Mouse (Mus musculus) kidney, adult 18-20 months (tissue): Measurements from ENCODE around the gene Fam25c.
A peak's percentile ranks its signal among the peaks of the same experiment; 100 is the strongest.
"Not testable (repeated sequence)": the region's sequence is repeated elsewhere in the genome, so short reads cannot be mapped to it uniquely, and the experiment has no call there.

Source experiments
- DNase-seq: peaks from one replicate; pipeline ENCODE4 v3.0.0; 2021

Fam25c gene

DNA sequence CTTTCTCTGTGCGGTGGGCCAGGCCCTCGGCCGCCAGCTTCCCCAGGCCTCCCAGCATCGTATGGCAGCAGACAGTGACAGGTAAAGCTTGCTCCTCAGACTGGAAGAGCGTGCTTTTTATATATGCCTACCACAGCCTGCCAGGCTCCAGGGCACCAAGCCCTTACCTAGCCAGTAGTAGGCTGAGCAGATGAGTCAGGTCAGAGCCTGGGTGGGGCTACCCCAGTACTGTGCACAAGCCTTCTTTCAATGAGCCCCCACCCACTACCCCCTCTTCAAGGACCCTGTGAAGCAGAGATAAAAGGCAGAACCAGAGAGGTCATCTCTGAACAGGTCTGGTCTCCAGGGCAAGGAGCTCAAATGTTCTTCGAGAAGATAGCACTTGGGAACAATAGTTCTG lies at the start of gene Fam25c:
Fam25c (minus strand) TSS at position 133 of the 400 bp plus-strand sequence.
- DNase-seq: no peak

DNA sequence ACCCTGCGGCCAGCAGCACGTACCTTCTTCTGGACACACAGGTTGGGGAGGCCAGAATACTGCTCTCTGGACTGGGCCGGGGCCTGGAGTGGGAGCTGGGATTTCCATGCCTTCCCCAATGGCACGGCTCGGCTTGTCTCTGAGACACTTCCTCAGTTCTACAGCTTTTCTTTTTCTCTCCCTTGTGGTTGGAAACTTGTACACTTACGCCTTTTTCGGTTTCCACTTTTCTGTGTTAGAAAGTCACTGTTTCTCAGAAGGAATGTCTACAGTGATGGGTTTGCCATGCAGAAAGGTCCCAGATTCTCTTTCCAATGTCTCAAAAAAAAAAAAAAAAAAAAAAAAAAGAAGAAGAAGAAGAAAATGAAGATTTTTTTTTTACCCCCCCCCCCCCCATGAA lies 48.2 kb upstream of the Fam25c start:
- DNase-seq: no peak

DNA sequence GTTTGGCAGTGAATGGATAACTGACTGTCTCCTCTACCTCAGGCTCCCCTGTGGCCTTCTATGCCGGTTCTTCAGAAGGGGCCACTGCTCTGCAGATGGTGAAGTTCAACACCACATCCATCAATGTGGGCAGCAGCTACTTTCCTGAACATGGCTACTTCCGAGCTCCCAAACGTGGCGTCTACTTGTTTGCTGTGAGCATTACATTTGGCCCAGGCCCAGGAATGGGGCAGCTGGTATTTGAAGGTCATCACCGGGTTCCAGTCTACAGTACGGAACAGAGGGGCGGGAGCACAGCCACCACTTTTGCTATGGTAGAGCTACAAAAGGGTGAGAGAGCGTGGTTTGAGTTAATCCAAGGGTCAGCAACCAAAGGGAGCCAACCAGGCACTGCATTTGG lies 47.6 kb upstream of the Fam25c start:
- no peak for DNase-seq

DNA sequence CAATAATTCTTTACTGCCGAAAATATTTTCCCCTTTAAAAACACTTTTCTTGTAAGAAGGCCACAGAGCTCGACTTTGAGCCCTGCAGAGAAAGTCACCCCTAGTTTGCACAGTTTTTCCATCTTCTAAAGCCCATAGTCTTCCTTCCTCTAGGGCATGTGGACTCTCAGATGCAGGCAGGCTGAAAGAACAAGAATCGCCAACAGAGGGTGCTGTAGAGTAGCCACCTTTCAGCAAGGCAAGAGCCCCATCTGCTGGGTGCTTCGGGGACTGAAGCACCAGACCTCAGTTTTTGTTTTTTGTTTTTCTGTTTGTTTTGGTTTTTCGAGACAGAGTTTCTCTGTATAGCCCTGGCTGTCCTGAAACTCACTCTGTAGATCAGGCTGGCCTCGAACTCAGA lies 45.9 kb upstream of the Fam25c start:
- peak; percentile 86 for DNase-seq

DNA sequence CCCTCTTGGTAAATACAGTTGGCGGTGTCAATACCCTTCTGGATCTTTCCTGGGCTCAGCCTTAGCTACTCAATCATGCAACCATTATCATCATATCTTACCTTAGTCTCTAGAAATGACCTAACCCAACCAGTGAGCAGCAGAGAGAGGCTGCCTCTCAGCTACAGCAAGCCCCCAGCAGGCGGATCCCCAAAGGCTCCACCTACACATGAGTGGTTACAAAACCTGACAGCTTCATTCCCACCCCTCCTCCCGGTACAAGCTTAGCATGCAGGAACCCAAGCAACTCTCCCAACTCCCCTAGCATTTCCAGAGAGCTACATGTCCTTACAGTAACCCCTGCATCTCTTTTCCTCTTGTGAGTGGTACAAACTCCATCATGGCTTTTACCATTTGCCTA lies 44.8 kb upstream of the Fam25c start:
- DNase-seq: no peak

DNA sequence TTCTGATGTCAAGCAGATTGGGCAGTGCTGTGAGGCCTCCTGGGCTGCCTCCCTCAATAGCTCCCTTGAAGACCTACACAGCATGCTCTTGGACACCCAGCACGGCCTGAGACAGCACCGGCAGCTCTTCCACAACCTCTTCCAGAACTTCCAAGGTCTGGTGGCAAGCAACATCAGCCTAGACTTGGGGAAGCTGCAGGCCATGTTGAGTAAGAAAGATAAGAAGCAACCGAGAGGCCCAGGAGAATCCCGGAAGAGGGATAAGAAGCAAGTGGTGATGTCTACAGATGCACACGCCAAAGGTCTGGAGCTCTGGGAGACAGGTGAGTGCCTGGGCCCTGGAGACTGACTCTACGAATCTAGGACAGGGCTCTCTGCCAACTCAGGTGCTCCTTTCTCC lies 44.1 kb upstream of the Fam25c start:
- DNase-seq: no peak

DNA sequence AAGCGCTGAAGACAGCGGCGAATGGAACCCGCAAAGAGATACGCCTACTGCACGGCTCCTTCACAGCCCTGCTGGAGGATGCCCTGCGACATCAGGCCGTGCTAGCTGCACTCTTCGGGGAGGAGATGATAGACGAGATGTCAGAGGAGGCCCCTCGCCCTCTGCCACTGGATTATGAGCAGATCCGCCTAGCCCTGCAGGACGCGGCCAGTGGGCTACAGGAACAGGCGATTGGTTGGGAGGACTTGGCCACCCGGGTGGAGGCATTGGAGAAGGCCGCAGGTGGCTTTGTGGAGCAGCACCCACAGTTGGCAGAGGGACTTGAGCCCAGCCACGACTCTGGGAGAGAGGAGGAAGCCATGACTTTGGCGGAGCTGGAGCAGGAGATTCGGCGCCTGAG lies 43.7 kb upstream of the Fam25c start:
- no peak for DNase-seq

DNA sequence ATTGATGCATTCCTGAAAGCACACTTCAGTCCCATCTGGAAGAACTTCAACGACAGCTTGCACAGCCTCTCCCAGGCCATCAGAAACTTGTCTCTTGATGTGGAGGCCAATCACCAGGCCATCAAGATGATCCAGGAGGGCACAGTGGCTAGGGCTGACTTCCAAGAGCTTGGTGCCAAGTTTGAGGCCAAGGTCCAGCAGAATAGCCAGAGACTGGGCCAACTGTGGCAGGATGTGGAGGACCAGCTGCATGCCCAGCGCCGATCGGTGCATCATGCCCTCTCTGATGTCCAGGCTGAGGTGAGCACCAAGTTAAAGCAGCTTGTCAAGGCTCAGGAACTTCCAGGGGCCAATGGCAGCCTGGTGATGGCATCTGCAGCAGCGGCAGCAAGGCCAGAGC lies 42.6 kb upstream of the Fam25c start:
- peak; percentile 43 for DNase-seq

DNA sequence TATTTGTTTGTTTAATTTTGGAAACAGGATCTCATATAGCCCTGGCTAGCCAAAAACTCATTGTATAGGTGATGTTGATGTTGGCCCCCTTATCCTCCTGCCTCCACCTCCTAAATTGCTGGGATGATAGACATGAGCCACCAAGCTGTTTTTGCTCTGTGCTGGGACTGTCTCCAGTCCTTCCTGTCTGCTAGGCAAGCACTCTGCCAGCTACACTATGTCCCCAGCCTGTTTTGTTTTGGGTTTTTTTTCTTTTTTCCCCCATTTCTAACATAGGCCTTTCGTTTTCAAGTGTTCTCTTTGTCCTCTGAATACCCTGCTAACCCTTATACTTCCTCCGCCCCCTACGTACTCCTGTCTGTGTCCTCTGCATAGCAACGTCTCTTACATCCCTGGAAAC lies 38.1 kb upstream of the Fam25c start:
- DNase-seq: no peak

DNA sequence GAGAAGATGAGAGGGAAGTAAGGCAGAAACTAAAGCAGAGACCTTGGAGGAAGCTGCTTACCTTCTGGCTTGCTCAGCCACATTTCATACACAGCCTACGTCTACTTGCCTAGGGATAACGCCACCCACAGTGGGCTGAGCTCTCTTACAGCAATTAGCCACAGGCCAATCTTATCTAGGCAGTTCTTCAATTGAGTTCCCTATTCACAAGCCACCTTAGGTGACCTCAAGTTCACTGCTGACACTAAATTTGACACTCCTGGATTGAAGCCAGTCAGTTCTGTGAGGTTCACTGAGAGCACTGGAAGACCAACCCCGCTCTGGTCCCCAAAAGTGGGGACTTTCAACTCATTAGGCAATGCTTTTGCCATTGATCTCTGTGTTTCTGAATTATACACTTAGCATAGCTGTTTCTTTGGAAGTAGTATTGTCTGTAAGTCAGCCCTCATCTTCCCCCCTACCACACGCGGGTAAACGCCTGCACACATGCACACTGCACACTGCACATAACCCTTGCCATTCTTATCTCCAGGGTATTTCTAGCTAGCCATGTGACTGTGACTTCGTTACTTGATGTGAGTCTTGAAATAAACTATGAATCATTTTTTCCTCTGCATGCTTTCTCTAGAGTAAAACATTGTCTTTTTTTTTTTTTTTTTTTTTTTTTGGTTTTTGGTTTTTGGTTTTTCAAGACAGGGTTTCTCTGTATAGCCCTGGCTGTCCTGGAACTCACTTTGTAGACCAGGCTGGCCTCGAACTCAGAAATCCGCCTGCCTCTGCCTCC lies 27.9 kb upstream of the Fam25c start:
- DNase-seq: no peak

DNA sequence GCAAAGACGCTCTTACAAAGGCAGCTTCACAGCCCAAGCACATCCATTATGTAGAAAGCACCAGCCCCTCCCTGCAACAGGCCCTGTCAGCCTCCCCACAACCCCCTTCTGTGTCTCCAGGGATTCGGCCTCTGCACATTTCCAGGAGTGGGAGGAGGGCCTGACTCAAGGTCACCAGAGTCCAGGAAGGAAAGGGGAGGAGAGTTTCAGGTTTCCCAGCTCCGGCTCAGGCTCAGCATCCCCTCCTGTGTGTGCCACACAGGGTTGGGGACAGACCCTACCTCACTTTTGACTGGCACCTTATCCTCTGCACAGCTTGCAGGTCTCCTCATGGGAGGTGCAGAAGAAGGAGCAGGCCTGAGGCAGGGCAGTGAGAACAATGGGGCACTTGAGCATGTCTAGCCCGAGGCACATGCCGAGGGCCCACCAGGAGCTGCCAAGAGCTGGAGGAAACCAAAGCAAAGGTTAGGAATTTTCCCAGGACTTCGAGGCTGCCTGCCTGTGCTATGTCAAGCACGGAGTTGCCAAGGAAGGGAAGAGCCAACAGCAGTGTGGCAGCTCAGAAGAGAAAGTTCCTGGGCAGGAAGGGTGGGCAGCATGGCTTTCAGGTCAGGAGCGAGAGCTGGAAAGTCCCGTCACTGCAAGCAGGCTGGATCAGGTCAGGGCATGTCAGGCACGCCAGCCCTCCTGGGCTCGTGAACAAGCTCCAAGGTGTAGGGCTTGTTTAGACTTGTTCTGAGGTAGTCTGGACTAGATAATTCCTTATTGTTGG lies 23.5 kb upstream of the Fam25c start:
- DNase-seq: peak; percentile 57

DNA sequence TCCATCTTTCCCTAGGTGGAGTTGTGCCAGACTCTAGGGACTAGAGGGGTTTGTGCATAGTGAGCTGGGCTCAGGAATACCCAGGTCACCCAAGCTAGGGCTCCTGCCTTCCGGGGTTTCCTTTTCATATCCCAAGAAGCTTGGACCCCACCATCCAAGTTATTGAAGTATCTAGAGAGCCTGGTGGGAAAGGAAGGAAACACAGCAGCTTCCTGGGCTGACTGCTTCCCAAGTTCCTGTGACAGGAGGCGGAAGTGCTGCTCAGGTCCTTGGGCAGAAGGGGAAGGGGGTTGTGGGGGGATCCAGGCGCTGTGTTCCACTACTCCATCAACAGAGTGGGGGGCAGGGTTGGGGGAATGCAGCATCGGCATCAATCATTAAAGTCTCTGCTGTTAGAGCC lies 21.9 kb upstream of the Fam25c start:
- DNase-seq: no peak

DNA sequence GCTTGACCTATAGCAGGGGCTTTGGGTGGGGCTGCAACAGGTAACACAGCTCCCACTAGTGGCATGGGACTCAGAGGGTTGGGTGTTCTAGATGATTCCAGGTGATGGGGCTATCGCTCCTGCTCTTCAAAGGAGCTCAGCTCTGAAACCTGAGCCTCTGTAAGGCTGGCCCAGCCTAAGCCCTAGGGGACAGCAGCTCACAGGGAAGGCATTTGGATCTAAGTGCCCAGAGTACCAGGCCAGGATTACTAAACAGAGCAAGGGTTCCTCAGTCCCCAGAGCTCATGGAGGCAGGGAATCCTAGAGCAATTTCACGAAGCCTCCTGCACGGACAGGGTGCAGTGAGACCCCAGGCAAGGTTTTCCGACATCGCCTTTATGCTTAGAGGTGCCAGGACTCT lies 20.7 kb upstream of the Fam25c start:
- DNase-seq: no peak

DNA sequence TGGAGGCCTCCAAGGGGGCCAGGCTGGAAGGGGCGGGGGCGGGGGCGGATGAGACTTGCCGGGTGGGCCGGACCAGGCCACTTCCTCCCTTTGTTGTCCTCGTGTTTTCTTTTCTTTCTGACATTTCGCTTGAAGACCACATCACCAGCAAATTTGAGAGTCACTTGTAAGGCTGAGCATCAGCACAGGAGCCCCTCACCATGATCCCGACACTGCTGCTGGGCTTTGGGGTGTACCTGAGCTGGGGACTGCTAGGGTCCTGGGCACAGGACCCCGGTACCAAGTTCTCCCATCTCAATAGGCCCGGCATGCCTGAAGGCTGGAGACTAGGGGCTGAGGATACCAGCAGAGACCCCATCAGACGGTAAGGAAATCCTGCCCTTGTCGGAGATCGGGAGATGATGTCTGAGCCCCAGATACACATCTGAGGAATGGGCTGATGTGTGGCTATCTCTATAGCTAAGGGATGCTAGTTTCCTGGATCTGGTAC lies 20.2 kb upstream of the Fam25c start, which contains the start of gene Mmrn2:
Mmrn2 (plus strand) TSS at position 51 of the 490 bp plus-strand sequence.
- DNase-seq: no peak

DNA sequence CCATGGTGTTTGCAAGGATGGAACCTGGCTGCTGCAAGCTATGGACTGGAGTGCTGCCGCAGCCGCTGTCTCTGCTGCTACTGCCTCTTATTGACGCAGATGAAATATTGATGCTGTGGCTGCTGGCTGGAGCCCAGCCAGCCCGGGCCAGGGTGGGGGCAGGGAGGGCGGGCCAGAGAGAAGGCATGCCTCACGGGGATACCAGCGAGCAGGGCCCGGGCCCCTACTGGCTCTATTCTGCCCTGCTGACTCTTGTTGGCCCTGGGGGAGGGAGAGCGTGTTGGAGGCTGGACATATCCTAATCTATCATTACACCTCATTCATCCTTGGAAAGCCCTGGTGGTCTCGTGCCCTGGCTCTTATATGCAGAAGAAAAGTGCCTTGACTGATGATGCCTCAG lies 19.3 kb upstream of the Fam25c start, which contains the start of gene Sncg:
Sncg (minus strand) TSS at position 213 of the 400 bp plus-strand sequence.
- no peak for DNase-seq

DNA sequence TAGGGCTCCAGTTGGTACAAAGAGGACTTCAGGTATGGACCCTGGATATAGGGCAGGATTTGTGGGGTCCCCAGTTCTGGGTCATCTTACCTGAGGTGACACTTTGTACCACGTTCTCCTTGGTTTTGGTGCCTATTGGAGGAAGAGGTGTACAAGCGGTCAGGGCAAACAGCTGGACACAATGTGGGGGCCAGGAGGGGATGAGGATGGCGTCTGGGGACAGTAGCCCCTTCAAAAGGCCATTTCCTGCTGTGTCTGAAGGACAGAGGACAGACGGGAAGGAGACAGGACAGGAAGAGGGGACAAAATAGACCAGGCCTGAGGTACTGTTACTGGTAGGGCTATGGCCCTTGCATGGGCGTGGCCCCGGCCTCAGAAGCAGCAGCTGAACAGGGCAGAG lies 18.3 kb upstream of the Fam25c start:
- no peak for DNase-seq

DNA sequence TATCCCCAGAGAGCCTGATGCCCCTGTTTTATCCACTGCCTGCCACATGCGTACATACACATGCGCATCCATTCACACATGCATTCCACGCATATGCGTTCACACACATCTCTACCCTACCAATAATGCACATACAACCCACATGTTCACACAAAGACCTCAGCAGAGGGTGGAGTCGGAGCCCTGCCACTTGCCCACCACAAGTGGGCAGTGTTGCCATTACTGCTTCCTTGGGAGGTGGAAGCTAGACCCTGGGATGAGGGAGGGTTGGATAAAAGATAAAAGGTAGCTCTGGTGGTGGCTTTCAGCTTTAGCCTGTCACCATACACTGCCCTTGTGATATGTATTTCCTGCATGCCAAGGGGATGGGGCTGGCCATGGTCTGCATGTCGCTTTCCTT lies 17.4 kb upstream of the Fam25c start:
- DNase-seq: peak; percentile 61

DNA sequence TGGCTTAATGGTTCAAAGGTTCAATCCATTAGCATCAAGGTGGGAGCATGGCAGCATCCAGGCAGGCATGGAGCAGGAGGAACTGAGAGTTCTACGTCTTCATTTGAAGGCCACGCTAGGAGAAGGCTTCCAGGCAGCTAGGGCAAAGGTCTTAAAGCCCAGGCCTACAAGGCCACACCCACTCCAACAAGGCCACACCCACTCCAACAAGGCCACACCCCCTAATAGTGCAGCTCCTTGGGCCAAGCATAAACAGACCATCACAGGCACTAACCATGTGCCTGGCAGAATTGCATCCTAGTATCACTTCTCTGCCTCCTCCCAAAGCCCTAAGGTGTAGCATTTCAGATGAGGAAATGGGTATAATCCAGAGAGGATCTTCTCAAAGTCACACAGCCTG lies 16.5 kb upstream of the Fam25c start:
- no peak for DNase-seq

DNA sequence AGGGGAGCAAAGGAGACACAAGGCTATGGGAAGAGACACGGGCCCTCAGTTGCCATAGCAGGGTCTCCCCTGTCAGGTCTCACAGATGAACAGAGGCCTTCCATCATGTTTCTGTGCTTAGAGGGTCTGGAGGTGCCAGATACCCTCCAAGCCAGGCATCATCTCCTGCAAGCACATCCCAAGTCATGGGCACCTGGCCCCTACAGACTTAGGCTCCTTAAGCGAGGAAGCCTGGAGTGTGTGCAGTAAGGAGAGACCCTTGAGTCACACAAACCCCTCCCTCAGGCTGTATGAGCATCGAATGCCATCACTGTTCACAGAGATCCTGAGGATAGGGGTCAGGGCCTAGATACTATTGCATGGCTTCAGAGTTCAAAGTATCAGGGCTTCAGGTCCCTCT lies 15.7 kb upstream of the Fam25c start:
- no peak for DNase-seq

DNA sequence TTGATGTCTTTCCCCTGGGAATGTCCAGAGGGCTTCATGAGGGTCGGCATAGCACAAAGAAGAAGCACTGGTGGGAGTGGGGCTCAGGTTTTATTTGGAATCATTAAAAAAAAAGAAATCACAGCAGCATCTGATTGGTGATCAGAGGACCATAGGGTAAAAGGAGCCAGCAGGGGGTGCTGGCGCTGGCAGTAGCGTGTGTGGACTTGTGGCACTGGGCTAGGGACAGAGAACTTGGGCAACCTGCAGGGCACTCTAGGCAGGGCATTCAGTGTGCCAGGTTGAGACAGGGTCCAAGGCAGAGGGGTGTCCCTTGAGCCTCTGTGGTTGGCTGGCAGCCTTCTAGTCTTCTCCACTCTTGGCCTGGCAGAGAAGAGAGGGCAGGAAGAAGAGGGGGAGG lies 15.0 kb upstream of the Fam25c start:
- no peak for DNase-seq

DNA sequence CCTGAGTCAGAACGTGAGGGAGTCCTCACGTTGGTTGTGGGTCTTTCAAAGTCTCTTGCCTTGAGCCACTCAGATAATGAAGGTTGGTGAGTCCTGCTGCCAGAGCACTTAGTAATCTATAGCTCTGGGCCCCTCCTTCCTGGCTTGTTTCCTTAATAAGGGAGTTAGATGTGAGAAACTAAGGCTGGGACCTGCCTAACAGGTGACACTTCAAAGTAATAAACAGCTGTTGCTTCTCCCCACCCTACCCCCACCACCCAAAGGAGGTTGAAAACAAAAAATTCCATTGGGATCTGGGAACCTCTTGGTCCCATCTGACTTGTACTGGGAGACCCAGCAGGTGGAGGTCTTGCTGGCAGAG lies 9.9 kb upstream of the Fam25c start:
- no peak for DNase-seq

DNA sequence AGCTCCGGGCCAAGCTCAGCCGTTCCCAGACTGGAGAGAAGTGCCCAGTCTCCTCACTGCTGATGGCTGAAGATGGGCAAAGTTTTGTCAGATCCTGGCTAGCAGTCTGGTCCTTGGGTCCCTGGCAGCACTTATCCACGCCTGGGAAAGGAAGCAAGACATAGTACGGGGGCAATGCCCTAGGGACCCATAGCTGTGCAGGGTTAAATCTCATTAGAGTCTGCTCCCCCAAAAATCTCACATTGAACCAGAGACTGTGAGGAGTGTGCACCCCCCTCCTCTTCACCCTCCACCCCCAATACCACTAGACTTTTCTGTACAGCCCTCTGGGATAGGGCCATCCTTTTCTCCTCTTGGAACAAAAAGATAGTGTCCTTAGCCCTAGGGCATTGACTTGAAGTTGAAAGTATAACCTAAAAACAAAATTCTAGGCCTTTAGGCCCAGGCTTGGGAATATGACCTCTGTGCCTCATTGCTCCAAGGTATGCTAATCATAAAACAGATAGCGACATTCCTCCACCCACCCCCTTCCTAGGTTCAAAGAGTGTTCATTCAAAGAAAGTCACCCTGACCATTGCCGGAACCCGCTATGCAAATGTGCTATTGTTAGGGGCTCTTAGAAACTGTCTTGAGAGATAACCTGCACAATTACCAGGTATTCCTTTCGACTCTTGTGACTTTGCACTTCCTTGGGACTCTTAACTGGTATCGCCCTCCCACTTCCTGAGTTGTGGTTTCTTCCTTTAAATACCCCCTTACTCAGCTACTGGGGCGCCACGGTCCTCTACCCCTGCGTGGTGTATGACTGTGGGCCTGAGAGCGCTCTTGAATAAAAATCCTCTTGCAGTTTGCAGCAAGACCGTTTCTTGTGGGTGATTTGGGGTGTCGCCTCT lies 9.3 kb upstream of the Fam25c start:
- DNase-seq: not testable (repeated sequence)
